In genomic region chr11:83852501-83853211, GRCm38 (mm10) we compare ENCODE assay signal across 8 mouse cellular contexts. TPM values are rescaled to one million over a fixed set of nuclear protein-coding genes. Genes with fewer than 3 reads are reported as not detected.
A peak's percentile ranks its signal among the peaks of the same experiment; 100 is the strongest.
DNase-seq lines count a peak whose midpoint lies in the region; ATAC-seq and TF ChIP-seq lines count a peak whose summit lies in the region.

No protein-coding gene starts in this region.

- H3K4me2 ChIP-seq in forebrain, embryonic 14.5 days (ENCODE audit: low read length) = no peak overlapping the region
- H3K4me2 ChIP-seq in intestine, embryonic 16.5 days (ENCODE audit: low read depth, low read length) = peak overlapping the region; percentile 56
- peak overlapping the region; percentile 47 for H3K4me2 ChIP-seq in liver, embryonic 14.5 days (ENCODE audit: low read depth)

- no peak overlapping the region for H3K27ac ChIP-seq in forebrain, embryonic 10.5 days
- no peak overlapping the region for H3K27ac ChIP-seq in forebrain, embryonic 14.5 days (ENCODE audit: low read depth, low read length)
- peak overlapping the region; percentile 81 for H3K27ac ChIP-seq in intestine, embryonic 16.5 days (ENCODE audit: low read length)
- no peak overlapping the region for H3K27ac ChIP-seq in liver, embryonic 14.5 days

- H3K4me1 ChIP-seq in forebrain, embryonic 10.5 days = peaks cover 42% of the 10 kb centered on the region
- no peaks in the 10 kb centered on the region for H3K4me1 ChIP-seq in forebrain, embryonic 14.5 days (ENCODE audit: control insufficient read depth, insufficient read depth, low read length)
- H3K4me1 ChIP-seq in intestine, embryonic 16.5 days (ENCODE audit: control insufficient read depth, insufficient read depth, low read length) = no peaks in the 10 kb centered on the region
- no peaks in the 10 kb centered on the region for H3K4me1 ChIP-seq in liver, embryonic 14.5 days (replicated peaks; ENCODE audit: control insufficient read depth in 2 of 2, insufficient read depth in 2 of 2, low read length in 1 of 2)

- intact Hi-C loops in left cerebral cortex, postnatal 10 days (cut with DNase I) = loop anchor here (5.0 kb wide), 1 partner anchor 665 kb away; no protein-coding TSS in a partner anchor

- under 1% methylated on average over 38 of the region's 38 CpGs for WGBS in forebrain, embryonic 10.5 days
- WGBS in forebrain, embryonic 14.5 days = under 1% methylated on average over 38 of the region's 38 CpGs
- WGBS in intestine, embryonic 16.5 days = 1% methylated on average over 38 of the region's 38 CpGs
- 1% methylated on average over 38 of the region's 38 CpGs for WGBS in liver, embryonic 14.5 days (ENCODE audit: insufficient replicate concordance)

- H3K4me3 ChIP-seq in forebrain, embryonic 10.5 days = peak overlapping the region; percentile 33; the same call in 1 of the 2 replicates
- H3K4me3 ChIP-seq in forebrain, embryonic 14.5 days (ENCODE audit: low read depth, low read length) = no peak overlapping the region
- peak overlapping the region; percentile 58 for H3K4me3 ChIP-seq in intestine, embryonic 16.5 days (ENCODE audit: low read length)
- H3K4me3 ChIP-seq in liver, embryonic 14.5 days (ENCODE audit: insufficient read depth in 1 of 2, low read depth in 2 of 2, low read length in 2 of 2) = peak overlapping the region; percentile 28 to 44

- peaks cover 100% of the 10 kb centered on the region for H3K27me3 ChIP-seq in forebrain, embryonic 10.5 days (ENCODE audit: poor library complexity, severe bottlenecking)
- peaks cover 68% of the 10 kb centered on the region for H3K27me3 ChIP-seq in forebrain, embryonic 14.5 days (replicated peaks; ENCODE audit: control insufficient read depth, insufficient read depth, low read length)
- H3K27me3 ChIP-seq in intestine, embryonic 16.5 days (replicated peaks; ENCODE audit: control insufficient read depth, insufficient read depth, low read length) = peaks cover 20% of the 10 kb centered on the region
- H3K27me3 ChIP-seq in liver, embryonic 14.5 days (ENCODE audit: control insufficient read depth, insufficient read depth, low read length) = peaks cover 63% of the 10 kb centered on the region

- no peaks in the 10 kb centered on the region for H3K36me3 ChIP-seq in forebrain, embryonic 10.5 days (replicated peaks)
- H3K36me3 ChIP-seq in forebrain, embryonic 14.5 days (ENCODE audit: control insufficient read depth, insufficient read depth, low read length) = no peaks in the 10 kb centered on the region
- no peaks in the 10 kb centered on the region for H3K36me3 ChIP-seq in intestine, embryonic 16.5 days (ENCODE audit: control insufficient read depth, insufficient read depth, low read length)
- H3K36me3 ChIP-seq in liver, embryonic 14.5 days (replicated peaks; ENCODE audit: control insufficient read depth, insufficient read depth, low read depth) = no peaks in the 10 kb centered on the region

- H3K9ac ChIP-seq in forebrain, embryonic 14.5 days (ENCODE audit: low read length) = no peak overlapping the region
- peak overlapping the region; percentile 74 for H3K9ac ChIP-seq in intestine, embryonic 16.5 days (ENCODE audit: low read depth, low read length)
- no peak overlapping the region for H3K9ac ChIP-seq in liver, embryonic 14.5 days (replicated peaks)

- DNase-seq in forebrain, embryonic 10.5 days (ENCODE audit: extremely low spot score, low spot score) = peak; percentile 33
- DNase-seq in forebrain, embryonic 14.5 days (ENCODE audit: low spot score) = no peak
- peak; percentile 33 for DNase-seq in Muller cell, postnatal 12 days (ENCODE audit: inconsistent ontology term)
- DNase-seq in liver, embryonic 14.5 days (ENCODE audit: low read depth in 3 of 3, low spot score in 3 of 3) = no peak
- DNase-seq in MN1 (ENCODE audit: low spot score) = no peak
- DNase-seq in right cerebral cortex, postnatal 14 days = no peak
- DNase-seq in left cerebral cortex, postnatal 10 days (ENCODE audit: extremely low spot score in 1 of 2, low spot score in 2 of 2) = no peak

- H3K9me3 ChIP-seq in forebrain, embryonic 10.5 days = no peaks in the 10 kb centered on the region
- no peaks in the 10 kb centered on the region for H3K9me3 ChIP-seq in forebrain, embryonic 14.5 days (replicated peaks; ENCODE audit: control insufficient read depth, low read length)
- no peaks in the 10 kb centered on the region for H3K9me3 ChIP-seq in intestine, embryonic 16.5 days (ENCODE audit: control insufficient read depth, low read length)
- H3K9me3 ChIP-seq in liver, embryonic 14.5 days (ENCODE audit: control insufficient read depth, low read length) = no peaks in the 10 kb centered on the region

- TF ChIP-seq EP300 in liver, embryonic 14.5 days (IDR thresholded peaks at IDR 0.05; ENCODE audit: low read depth) = no peak

- TF ChIP-seq CTCF in liver, embryonic 14.5 days (IDR thresholded peaks at IDR 0.05; ENCODE audit: low read depth) = no peak

- no peak for ATAC-seq in forebrain, embryonic 14.5 days
- peak; percentile 48 for ATAC-seq in intestine, embryonic 16.5 days
- ATAC-seq in liver, embryonic 14.5 days (ENCODE audit: insufficient read depth) = no peak

RNA-seq across cellular contexts. Expression of gene Hnf1b, which starts 2.8 kb away (rescaled TPM):
- not detected in 2 replicates for polyA plus RNA-seq in forebrain, embryonic 10.5 days (2016; fragmentation: Nextera tagmentation; extraction: Ambion mirVana)
- polyA plus RNA-seq in forebrain, embryonic 14.5 days (2014; fragmentation: Nextera tagmentation; extraction: Ambion mirVana) = 0.09 and 0.14 TPM in 2 replicates
- polyA plus RNA-seq in intestine, embryonic 16.5 days (2015; fragmentation: Nextera tagmentation; extraction: Ambion mirVana) = 9.0 and 9.8 TPM in 2 replicates
- 1.8 and 2.2 TPM in 2 replicates for polyA plus RNA-seq in liver, embryonic 14.5 days (2012; rRNA removed)
- 2.4 and 2.9 TPM in 2 replicates for polyA plus RNA-seq in liver, embryonic 14.5 days (2014; fragmentation: Nextera tagmentation; extraction: Ambion mirVana)
- total RNA-seq in left cerebral cortex, postnatal 10 days (2021) = under 1 TPM; 0.14 to 0.19 TPM

Comparison
In these comparisons a context has a peak if more than half of its experiments do, and no peak if none do; other contexts are left out.
1. DNase-seq: peak in forebrain, embryonic 10.5 days (single experiment) and Muller cell, postnatal 12 days (single experiment); none in forebrain, embryonic 14.5 days (single experiment), liver, embryonic 14.5 days (0 of 3), MN1 (single experiment), right cerebral cortex, postnatal 14 days (single experiment) and left cerebral cortex, postnatal 10 days (0 of 2).